ENCODE assay signal across 16 mouse cellular contexts in the genomic region with DNA sequence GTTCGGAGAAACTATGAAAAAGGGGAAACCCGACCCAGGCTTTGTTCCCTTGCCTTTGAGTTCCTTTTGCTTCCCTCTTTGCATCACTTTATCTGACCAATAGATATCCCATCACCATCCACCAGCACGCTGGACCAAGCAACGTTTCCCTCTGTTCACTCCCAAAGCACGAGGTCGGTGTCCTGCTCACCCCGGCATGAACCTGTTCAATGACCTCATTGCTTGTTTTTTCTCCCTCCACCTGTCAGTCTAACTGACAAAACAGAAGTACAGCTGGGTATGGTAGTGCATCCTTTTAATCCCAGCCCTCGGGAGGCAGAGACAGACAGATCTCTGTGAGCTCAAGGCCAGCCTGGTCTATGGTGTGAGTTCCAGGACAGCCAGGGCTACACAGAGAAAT.
"Had no signal": no experiment of that assay in that cellular context is flagged by ENCODE, and none has a peak within 500 bp of the region (broad histone marks: within the 10 kb centered on the region; RNA-seq: fewer than 3 reads in every experiment).

No protein-coding gene starts in this region.

- H3K27me3 ChIP-seq: neural tube, embryonic 13.5 days; neural tube, embryonic 15.5 days; stomach, embryonic 15.5 days had no signal

- H3K4me1 ChIP-seq: neural tube, embryonic 13.5 days; neural tube, embryonic 15.5 days; stomach, embryonic 15.5 days had no signal

- H3K9ac ChIP-seq: neural tube, embryonic 13.5 days; neural tube, embryonic 15.5 days; stomach, embryonic 15.5 days had no signal

- DNase-seq: retina, postnatal 1 day; right cerebral cortex, adult 18-20 months; right cerebral cortex, postnatal 14 days; right cerebral cortex, postnatal 25 days; right cerebral cortex, postnatal 4 days; spleen, adult 18-20 months; thymus, adult 18-20 months; thymus, adult 2 months; thymus, postnatal 14 days; thymus, postnatal 25 days; thymus, postnatal 36 days; thymus, postnatal 4 days had no signal

- H3K36me3 ChIP-seq: neural tube, embryonic 13.5 days; neural tube, embryonic 15.5 days; stomach, embryonic 15.5 days had no signal

- H3K4me3 ChIP-seq: neural tube, embryonic 13.5 days; neural tube, embryonic 15.5 days; stomach, embryonic 15.5 days had no signal

- H3K27ac ChIP-seq: neural tube, embryonic 13.5 days; neural tube, embryonic 15.5 days; stomach, embryonic 15.5 days; stomach, postnatal 0 days had no signal

- H3K4me2 ChIP-seq: neural tube, embryonic 13.5 days; neural tube, embryonic 15.5 days; stomach, embryonic 15.5 days had no signal

- H3K9me3 ChIP-seq: neural tube, embryonic 15.5 days; stomach, embryonic 15.5 days had no signal
